Mouse (Mus musculus) G1E (cell line): ENCODE data around the gene Maea. TPM values are rescaled to one million over a fixed set of nuclear protein-coding genes. Genes with fewer than 3 reads are reported as not detected.

Experiments
- ATAC-seq: 2 replicates; pipeline ENCODE4 v1.8.0; 2016; ENCODE audit warnings: mild to moderate bottlenecking; ENCODE audit not compliant: insufficient number of reproducible peaks, poor library complexity, low FRiP score, severe bottlenecking; ENCODE audit errors: extremely low read depth
- DNase-seq: peaks from one replicate; pipeline ENCODE4 v3.0.0; 2012; ENCODE audit warnings: low spot score
- H3K27me3 ChIP-seq: 2 replicates; pipeline ENCODE4 v1.6.1; 2012; ENCODE audit warnings: mild to moderate bottlenecking, low read length, inconsistent platforms; ENCODE audit not compliant: insufficient read depth
- H3K36me3 ChIP-seq: replicated peaks from 2 replicates; pipeline ENCODE3; 2012; ENCODE audit warnings: mild to moderate bottlenecking, inconsistent platforms
- H3K4me1 ChIP-seq: 2 replicates; pipeline ENCODE4 v1.6.1; 2012; ENCODE audit warnings: low read depth, low read length, inconsistent platforms, mixed read lengths; ENCODE audit not compliant: insufficient read depth
- H3K4me3 ChIP-seq: 2 replicates; pipeline ENCODE4 v1.5.1; 2012; ENCODE audit warnings: low read depth, mild to moderate bottlenecking, inconsistent platforms, low read length, moderate library complexity, mixed read lengths
- H3K9me3 ChIP-seq: replicated peaks from 2 replicates; pipeline ENCODE4 v1.6.1; 2012; ENCODE audit warnings: inconsistent platforms
- CTCF ChIP-seq: IDR thresholded peaks from 2 replicates; pipeline ENCODE4 v1.5.1; 2012; ENCODE audit warnings: low read depth, low read length, inconsistent platforms, mixed read lengths
- GATA1 ChIP-seq: IDR thresholded peaks from 2 replicates; pipeline ENCODE4 v1.6.1; 2012; ENCODE audit warnings: borderline replicate concordance, low read length, inconsistent platforms, mixed read lengths
- GATA2 ChIP-seq: IDR thresholded peaks from 2 replicates; pipeline ENCODE4 v1.6.1; 2012; ENCODE audit warnings: low read depth, low read length, inconsistent platforms, borderline replicate concordance
- POLR2AphosphoS5 ChIP-seq: IDR thresholded peaks from 2 replicates; pipeline ENCODE4 v1.6.1; 2012; ENCODE audit warnings: low read depth, low read length, inconsistent platforms; ENCODE audit not compliant: insufficient replicate concordance
- TAL1 ChIP-seq: conservative IDR thresholded peaks from 2 replicates; pipeline ENCODE4 v1.6.1; 2012; ENCODE audit warnings: low read depth, low read length, inconsistent platforms, mixed read lengths
- polyA plus RNA-seq: library from polyadenylated mRNA; stranded (reverse); fragments of >175 nt; gene quantifications from 2 replicates; pipeline ENCODE4 v1.2.3, GENCODE M21; 2012
- total RNA-seq, 2 experiments: library from RNA; stranded (forward) in 1 of 2; stranded (reverse) in 1 of 2; fragments of 200-1000 nt in 1 of 2; fragments of >200 nt in 1 of 2; fragmentation: Nextera tagmentation in 1 of 2; gene quantifications; 2 replicates each; pipeline ENCODE4 v1.2.3; 2014 to 2017

The Maea gene
- total and polyA plus RNA-seq, 3 experiments: 42.7 to 264 (median 73.0) TPM

- ATAC-seq (no peak), DNase-seq (no peak)
- H3K27me3 ChIP-seq: no peaks in the 10 kb centered on the region
- H3K36me3 ChIP-seq: peaks cover 76% of the 10 kb centered on the region
- peaks cover 51% of the 10 kb centered on the region for H3K4me1 ChIP-seq
- TF ChIP-seq POLR2AphosphoS5 (no peak), CTCF (no peak), GATA1 (no peak), TAL1 (no peak), GATA2 (no peak)
- no peak overlapping the region for H3K4me3 ChIP-seq
- H3K9me3 ChIP-seq: no peaks in the 10 kb centered on the region
These were observed 8.3 kb downstream of the Maea start for GRCm38 (mm10) chr5:33343571-33343970.

GRCm38 (mm10) chr5:33344070-33344469, 8.8 kb downstream of the Maea start:
- H3K36me3 ChIP-seq: peaks cover 71% of the 10 kb centered on the region
- no peaks in the 10 kb centered on the region for H3K9me3 ChIP-seq
- ATAC-seq (no peak), DNase-seq (no peak)
- no peaks in the 10 kb centered on the region for H3K27me3 ChIP-seq
- H3K4me3 ChIP-seq: no peak overlapping the region
- H3K4me1 ChIP-seq: peaks cover 49% of the 10 kb centered on the region
- TF ChIP-seq POLR2AphosphoS5 (no peak), CTCF (no peak), TAL1 (no peak), GATA1 (no peak), GATA2 (no peak)

DNA sequence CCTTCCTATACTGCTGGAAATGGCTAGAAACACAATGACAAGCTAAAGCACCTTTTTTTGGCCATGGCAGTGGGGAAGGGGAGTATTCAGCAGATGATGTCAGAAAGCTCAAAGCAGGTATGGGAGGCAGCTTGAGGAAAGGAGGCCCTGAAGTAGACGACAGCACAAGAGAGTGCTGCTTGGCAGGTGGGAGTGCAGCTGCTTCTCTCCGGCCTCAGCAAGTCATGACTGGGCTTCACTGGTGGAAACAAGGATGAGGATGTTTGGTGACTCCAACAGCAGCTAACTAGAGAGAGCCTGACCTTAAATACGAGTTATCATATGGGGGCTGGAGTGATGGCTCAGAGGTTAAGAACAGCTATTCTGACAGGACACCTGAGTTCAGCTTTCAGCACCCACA, 12.3 kb downstream of the Maea start:
- ATAC-seq (no peak), DNase-seq (no peak)
- no peak for TF ChIP-seq GATA2
- TF ChIP-seq GATA1: no peak
- no peak for TF ChIP-seq TAL1
- TF ChIP-seq POLR2AphosphoS5: no peak
- no peak for TF ChIP-seq CTCF
- Histone ChIP-seq H3K4me3 (no peak overlapping the region), H3K27me3 (no peaks in the 10 kb centered on the region), H3K4me1 (peaks cover 63% of the 10 kb centered on the region), H3K36me3 (peaks cover 53% of the 10 kb centered on the region), H3K9me3 (no peaks in the 10 kb centered on the region)

- Histone ChIP-seq H3K4me3 (no peak overlapping the region), H3K36me3 (peaks cover 44% of the 10 kb centered on the region), H3K4me1 (peaks cover 59% of the 10 kb centered on the region), H3K27me3 (no peaks in the 10 kb centered on the region), H3K9me3 (no peaks in the 10 kb centered on the region)
- TF ChIP-seq GATA2: no peak
- TF ChIP-seq CTCF: no peak
- no peak for TF ChIP-seq GATA1
- no peak for TF ChIP-seq POLR2AphosphoS5
- TF ChIP-seq TAL1: no peak
- ATAC-seq (no peak), DNase-seq (no peak)
These were observed 13.9 kb downstream of the Maea start for GRCm38 (mm10) chr5:33349205-33349604.

- TF ChIP-seq GATA2 (no peak), TAL1 (no peak), GATA1 (no peak), POLR2AphosphoS5 (no peak), CTCF (no peak)
- H3K4me1 ChIP-seq: peaks cover 56% of the 10 kb centered on the region
- H3K36me3 ChIP-seq: peaks cover 41% of the 10 kb centered on the region
- H3K4me3 ChIP-seq: no peak overlapping the region
- no peak for DNase-seq
- no peaks in the 10 kb centered on the region for H3K27me3 ChIP-seq
- no peaks in the 10 kb centered on the region for H3K9me3 ChIP-seq
- ATAC-seq: no peak
These were observed 14.4 kb downstream of the Maea start for GRCm38 (mm10) chr5:33349706-33350105.

DNA sequence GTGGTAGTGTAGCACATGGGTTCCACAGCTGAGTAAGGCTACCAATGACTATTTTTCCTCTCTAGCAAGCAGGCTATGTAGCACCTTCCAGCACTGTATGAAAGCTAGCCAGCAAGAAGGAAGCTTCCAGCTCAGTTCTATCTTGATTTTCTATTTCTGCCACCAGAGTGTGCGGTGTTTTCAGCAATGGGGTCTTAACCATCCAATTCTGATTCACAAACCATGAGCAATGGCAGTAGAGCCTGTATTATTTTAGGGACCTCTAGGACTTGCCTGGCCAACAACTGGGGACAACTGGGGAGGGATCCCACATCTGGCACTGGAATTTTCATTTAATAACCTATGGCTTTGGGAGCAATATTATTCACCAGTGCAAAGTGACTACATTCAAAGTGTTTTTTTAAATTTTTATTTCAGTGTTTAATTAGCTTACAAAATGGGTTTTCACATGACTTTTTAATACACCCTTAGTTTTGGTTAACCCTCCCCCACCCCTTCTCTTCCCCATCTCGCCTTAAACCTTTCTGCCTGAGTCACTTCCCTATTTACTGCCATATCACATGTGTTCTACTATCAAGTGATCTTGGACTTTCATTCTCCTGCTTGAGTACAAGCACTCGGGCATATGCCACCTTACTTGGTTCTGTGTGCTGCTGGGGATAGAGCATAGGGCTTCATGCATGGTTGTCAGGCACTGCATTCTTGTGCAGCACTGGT, 16.4 kb downstream of the Maea start:
- peaks cover 32% of the 10 kb centered on the region for H3K36me3 ChIP-seq
- DNase-seq (peak; percentile 32), ATAC-seq (peak; percentile 84)
- peak overlapping the region; percentile 52 for H3K4me3 ChIP-seq
- TF ChIP-seq GATA1 (no peak), GATA2 (no peak), TAL1 (no peak), POLR2AphosphoS5 (no peak), CTCF (no peak)
- H3K4me1 ChIP-seq: peaks cover 50% of the 10 kb centered on the region
- H3K27me3 ChIP-seq: no peaks in the 10 kb centered on the region
- H3K9me3 ChIP-seq: no peaks in the 10 kb centered on the region

- peak overlapping the region; percentile 52 for H3K4me3 ChIP-seq
- ATAC-seq: no peak
These were observed 16.9 kb downstream of the Maea start for GRCm38 (mm10) chr5:33352273-33352645.

More at GRCm38 (mm10) chr5:33352273-33352645, 16.9 kb downstream of the Maea start:
- Histone ChIP-seq H3K9me3 (no peaks in the 10 kb centered on the region), H3K36me3 (peaks cover 36% of the 10 kb centered on the region), H3K27me3 (no peaks in the 10 kb centered on the region), H3K4me1 (peaks cover 55% of the 10 kb centered on the region)
- TF ChIP-seq TAL1 (no peak), POLR2AphosphoS5 (no peak), CTCF (no peak), GATA1 (no peak), GATA2 (no peak)
- DNase-seq: no peak
